Comparison of ENCODE assay signal across 12 mouse cellular contexts in the genomic region with DNA sequence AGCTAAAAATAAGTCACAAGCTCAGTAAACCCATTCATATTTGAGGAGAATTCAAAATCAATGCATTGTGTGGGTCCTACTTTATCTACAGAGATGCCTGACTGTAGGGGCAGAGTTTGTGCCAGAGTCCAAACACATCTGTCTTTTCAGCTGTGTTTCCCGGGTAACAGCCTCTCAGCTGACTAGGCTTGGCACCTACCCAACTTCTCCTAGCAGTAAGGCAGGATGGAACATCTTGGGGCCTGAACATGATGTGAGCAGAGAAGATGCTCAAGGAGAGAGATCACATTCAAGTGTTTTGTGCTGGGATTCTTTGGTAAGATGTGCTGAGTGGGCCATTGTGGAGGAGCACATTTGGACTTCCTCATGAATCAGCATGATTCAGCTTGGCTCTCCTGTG.
A peak's percentile ranks its signal among the peaks of the same experiment; 100 is the strongest.
DNase-seq lines count a peak whose midpoint lies in the region.
"Had no signal": no experiment of that assay in that cellular context is flagged by ENCODE, and none has a peak within 500 bp of the region (broad histone marks: within the 10 kb centered on the region; RNA-seq: fewer than 3 reads in every experiment).

No protein-coding gene starts in this region.

- intact Hi-C loops in left cerebral cortex, postnatal 14 days (cut with DNase I), result no loop called here
- intact Hi-C loops in gastrocnemius, postnatal 36 days (cut with DNase I), result no loop called here

- DNase-seq in kidney, postnatal 14 days, result peak; percentile 21
- no peak for DNase-seq in kidney, postnatal 4 days
- DNase-seq in NIH3T3 (ENCODE audit: low read depth), result peak; percentile 26
- DNase-seq in brain, adult 2 months (ENCODE audit: low read depth, low spot score), result peak; percentile 78
- peak; percentile 38 to 45 for DNase-seq in left cerebral cortex, postnatal 14 days (ENCODE audit: low spot score in 2 of 2)
- DNase-seq in T-cell, adult 2 months (ENCODE audit: low spot score), result no peak
- DNase-seq in gastrocnemius, adult 18-20 months (ENCODE audit: low spot score), result no peak
- no peak for DNase-seq in gastrocnemius, postnatal 36 days
- DNase-seq: cerebellum, adult 18-20 months; heart, adult 18-20 months; heart, postnatal 4 days; thymus, postnatal 14 days had no signal

Comparison
In these comparisons a context has a peak if more than half of its experiments do, and no peak if none do; other contexts are left out.
1. DNase-seq: peak in kidney, postnatal 14 days (single experiment), NIH3T3 (single experiment), brain, adult 2 months (single experiment) and left cerebral cortex, postnatal 14 days (2 of 2); none in kidney, postnatal 4 days (0 of 2), T-cell, adult 2 months (single experiment), gastrocnemius, adult 18-20 months (single experiment) and gastrocnemius, postnatal 36 days (0 of 2).